In genomic region chrX:12155068-12155840, GRCm38 (mm10) we compare ENCODE assay signal across 9 mouse cellular contexts. TPM values are rescaled to one million over a fixed set of nuclear protein-coding genes. Genes with fewer than 3 reads are reported as not detected.
DNase-seq lines count a peak whose midpoint lies in the region; ATAC-seq and TF ChIP-seq lines count a peak whose summit lies in the region.
"Had no signal": no experiment of that assay in that cellular context is flagged by ENCODE, and none has a peak within 500 bp of the region (broad histone marks: within the 10 kb centered on the region; RNA-seq: fewer than 3 reads in every experiment).

No protein-coding gene starts in this region.

- no peaks in the 10 kb centered on the region for H3K9me3 ChIP-seq in liver, embryonic 13.5 days (replicated peaks)

- H3K27ac ChIP-seq in gastrocnemius, adult 2 months: peak overlapping the region; percentile 74
- no peak overlapping the region for H3K27ac ChIP-seq in liver, embryonic 13.5 days

- H3K27me3 ChIP-seq in liver, embryonic 13.5 days: peaks cover 100% of the 10 kb centered on the region

- peak overlapping the region; percentile 51 for H3K4me2 ChIP-seq in liver, embryonic 13.5 days

- no peak for TF ChIP-seq CTCF in gastrocnemius, adult 2 months (IDR thresholded peaks at IDR 0.05)

- whole genome bisulfite sequencing in liver, embryonic 13.5 days (ENCODE audit: insufficient replicate concordance): 6% methylated on average over 30 of the region's 30 CpGs

- no peak overlapping the region for H3K9ac ChIP-seq in liver, embryonic 13.5 days

- intact Hi-C loops in gastrocnemius, adult 2 months (cut with DNase I): loop anchor here (2.0 to 10.0 kb wide), 3 partner anchors 97 to 520 kb away; no protein-coding TSS in a partner anchor
- intact Hi-C loops in gastrocnemius, postnatal 14 days (cut with DNase I; ENCODE audit: low total_unique reads): no loop called here

- H3K36me3 ChIP-seq in liver, embryonic 13.5 days: no peaks in the 10 kb centered on the region

- H3K4me1 ChIP-seq in liver, embryonic 13.5 days (replicated peaks): peaks cover 25% of the 10 kb centered on the region

- ATAC-seq in liver, embryonic 13.5 days (ENCODE audit: low read depth): no peak
- ATAC-seq: inflammation-experienced regulatory T-cells, adult 6 months had no signal

- DNase-seq in gastrocnemius, adult 2 months: no peak
- no peak for DNase-seq in gastrocnemius, postnatal 14 days
- DNase-seq in thymus, postnatal 0 days (ENCODE audit: low spot score): peak; percentile 39
- DNase-seq in thymus, postnatal 10 days (ENCODE audit: low spot score in 2 of 2): no peak
- no peak for DNase-seq in liver, embryonic 13.5 days
- DNase-seq in thymus, postnatal 4 days: peak; percentile 36
- DNase-seq in adrenal gland, postnatal 14 days: no peak
- no peak for DNase-seq in gastrocnemius, postnatal 4 days (ENCODE audit: low spot score in 2 of 2)

- peak overlapping the region; percentile 69 for H3K4me3 ChIP-seq in gastrocnemius, adult 2 months
- peak overlapping the region; percentile 25 for H3K4me3 ChIP-seq in liver, embryonic 13.5 days (replicated peaks)

RNA-seq across cellular contexts. Expression of gene Bcor, which starts 4.9 kb away (rescaled TPM):
- 10 to 100 TPM; 14.9 to 17.1 TPM for total RNA-seq in gastrocnemius, adult 2 months (2021)
- total RNA-seq in gastrocnemius, postnatal 14 days (2021): 10 to 100 TPM; 14.7 to 20.1 TPM
- 14.1 and 14.2 TPM in 2 replicates for polyA plus RNA-seq in thymus, postnatal 0 days (2015; fragmentation: Nextera tagmentation; extraction: Ambion mirVana)
- 3.8 and 4.2 TPM in 2 replicates for polyA plus RNA-seq in liver, embryonic 13.5 days (2015; fragmentation: Nextera tagmentation; extraction: Ambion mirVana)
- 18.6 and 25.5 TPM in 2 replicates for total RNA-seq in adrenal gland, postnatal 14 days (2021)
- total RNA-seq in gastrocnemius, postnatal 4 days (2021): 10 to 100 TPM; 38.1 to 38.7 TPM

Comparison
In these comparisons a context has a peak if more than half of its experiments do, and no peak if none do; other contexts are left out.
1. DNase-seq: peak in thymus, postnatal 0 days (single experiment) and thymus, postnatal 4 days (single experiment); none in gastrocnemius, adult 2 months (single experiment), gastrocnemius, postnatal 14 days (single experiment), thymus, postnatal 10 days (0 of 2), liver, embryonic 13.5 days (single experiment), adrenal gland, postnatal 14 days (single experiment) and gastrocnemius, postnatal 4 days (0 of 2).